Mouse (Mus musculus) liver, postnatal 0 days (tissue): ENCODE measurements around the gene Klhl31.

Source experiments
- CTCF ChIP-seq: sonication (generic); IDR thresholded peaks from 2 replicates; pipeline ENCODE4 v1.5.1; 2016; ENCODE audit warnings: antibody characterized with exemption, low read depth
- EP300 ChIP-seq: IDR thresholded peaks from 2 replicates; pipeline ENCODE4 v1.6.1; 2016; ENCODE audit warnings: antibody characterized with exemption, low read depth, mild to moderate bottlenecking

DNA sequence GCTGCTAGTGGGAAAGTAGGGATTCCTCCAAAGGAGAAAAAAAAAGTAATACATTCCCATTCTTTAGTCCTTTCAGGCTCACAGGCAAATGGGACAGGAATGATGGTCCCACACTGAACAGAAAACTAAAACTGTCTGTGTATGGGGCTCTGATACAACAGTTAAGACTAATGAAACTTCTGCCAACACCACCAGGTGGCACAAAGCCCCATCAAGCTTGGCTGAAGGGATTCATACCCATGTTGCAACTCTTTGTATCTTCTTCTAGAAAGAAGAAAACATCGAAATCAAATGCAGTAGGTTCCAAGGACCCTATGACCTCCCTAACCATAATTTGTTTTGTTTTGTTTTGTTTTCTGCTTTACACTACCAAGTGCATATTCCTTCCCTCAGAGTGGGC, 57.1 kb downstream of the Klhl31 start:
- TF ChIP-seq CTCF (peak; percentile 57), EP300 (no peak)
